7 mouse cellular contexts compared by ENCODE assay signal in genomic region chr3:131106451-131107291, GRCm38 (mm10). TPM values are rescaled to one million over a fixed set of nuclear protein-coding genes. Genes with fewer than 3 reads are reported as not detected.
A peak's percentile ranks its signal among the peaks of the same experiment; 100 is the strongest.
DNase-seq lines count a peak whose midpoint lies in the region; ATAC-seq and TF ChIP-seq lines count a peak whose summit lies in the region.

No protein-coding gene starts in this region.

- no peak for ATAC-seq in liver, embryonic 13.5 days (ENCODE audit: low read depth)
- ATAC-seq in stomach, postnatal 0 days (ENCODE audit: low FRiP score, low TSS enrichment), result peak; percentile 25; the same call in 1 of the 2 replicates

- H3K9me3 ChIP-seq in liver, embryonic 13.5 days (replicated peaks), result no peaks in the 10 kb centered on the region
- no peaks in the 10 kb centered on the region for H3K9me3 ChIP-seq in stomach, postnatal 0 days (ENCODE audit: control insufficient read depth, low read length)

- H3K4me1 ChIP-seq in liver, embryonic 13.5 days (replicated peaks), result peaks cover 18% of the 10 kb centered on the region
- H3K4me1 ChIP-seq in stomach, postnatal 0 days (replicated peaks; ENCODE audit: control insufficient read depth, insufficient read depth), result peaks cover 12% of the 10 kb centered on the region

- H3K27me3 ChIP-seq in liver, embryonic 13.5 days, result peaks cover 92% of the 10 kb centered on the region
- H3K27me3 ChIP-seq in stomach, postnatal 0 days (ENCODE audit: control insufficient read depth, insufficient read depth, low read length), result peaks cover 25% of the 10 kb centered on the region

- no peak for TF ChIP-seq EP300 in stomach, postnatal 0 days (optimal IDR thresholded peaks at IDR 0.05)

- no peak for TF ChIP-seq CTCF in brain, embryonic 14.5 days (IDR thresholded peaks at IDR 0.05; ENCODE audit: borderline replicate concordance, extremely low read depth, insufficient read depth, insufficient read length)
- TF ChIP-seq CTCF in stomach, postnatal 0 days (IDR thresholded peaks at IDR 0.05; ENCODE audit: low read depth), result no peak

- no peak overlapping the region for H3K9ac ChIP-seq in liver, embryonic 13.5 days
- H3K9ac ChIP-seq in stomach, postnatal 0 days (ENCODE audit: low read length), result no peak overlapping the region; the same call in 1 of the 2 replicates

- H3K27ac ChIP-seq in liver, embryonic 13.5 days, result no peak overlapping the region
- no peak overlapping the region for H3K27ac ChIP-seq in stomach, postnatal 0 days (replicated peaks)

- H3K4me3 ChIP-seq in liver, embryonic 13.5 days (replicated peaks), result peak overlapping the region; percentile 37; the same call in 1 of the 2 replicates
- H3K4me3 ChIP-seq in stomach, postnatal 0 days (ENCODE audit: low read depth, low read length), result peak overlapping the region; percentile 36

- H3K4me2 ChIP-seq in liver, embryonic 13.5 days, result peak overlapping the region; percentile 52
- peak overlapping the region; percentile 56 for H3K4me2 ChIP-seq in stomach, postnatal 0 days (replicated peaks; ENCODE audit: low read depth)

- H3K36me3 ChIP-seq in liver, embryonic 13.5 days, result no peaks in the 10 kb centered on the region
- H3K36me3 ChIP-seq in stomach, postnatal 0 days (ENCODE audit: control insufficient read depth, insufficient read depth, low read length), result no peaks in the 10 kb centered on the region

- WGBS in liver, embryonic 13.5 days (ENCODE audit: insufficient replicate concordance), result 1% methylated on average over 45 of the region's 45 CpGs
- WGBS in stomach, postnatal 0 days, result 3% methylated on average over 44 of the region's 45 CpGs

- intact Hi-C loops in left cerebral cortex, postnatal 36 days (cut with DNase I), result loop anchor here (5.0 kb wide), 1 partner anchor 1899 kb away; no protein-coding TSS in a partner anchor

- no peak for TF ChIP-seq POLR2A in brain, embryonic 14.5 days (IDR thresholded peaks at IDR 0.05; ENCODE audit: borderline replicate concordance, extremely low read depth, insufficient read depth, insufficient read length, poor library complexity, severe bottlenecking)

- DNase-seq in left cerebral cortex, postnatal 36 days (ENCODE audit: low spot score in 2 of 2), result peak; percentile 10 to 16
- no peak for DNase-seq in left cerebral cortex, adult 18-20 months (ENCODE audit: low spot score in 2 of 2)
- DNase-seq in brain, embryonic 14.5 days (ENCODE audit: low read depth), result peak; percentile 57
- DNase-seq in forelimb bud, embryonic 11.5 days (ENCODE audit: low read depth, low spot score), result peak; percentile 42
- no peak for DNase-seq in liver, embryonic 13.5 days
- no peak for DNase-seq in stomach, postnatal 0 days (ENCODE audit: low spot score)
- DNase-seq in layer of hippocampus, adult 8-10 months (ENCODE audit: low spot score in 2 of 2), result no peak

RNA-seq across cellular contexts. Expression of gene Lef1, which starts 3.6 kb away (rescaled TPM):
- 1 to 10 TPM; 5.6 to 8.1 TPM for total RNA-seq in left cerebral cortex, postnatal 36 days (2021)
- 1 to 10 TPM; 5.5 to 5.7 TPM for total RNA-seq in left cerebral cortex, adult 18-20 months (2021)
- 36.5 and 54.7 TPM in 2 replicates for polyA plus RNA-seq in brain, embryonic 14.5 days (2012; rRNA removed)
- polyA plus RNA-seq in liver, embryonic 13.5 days (2015; fragmentation: Nextera tagmentation; extraction: Ambion mirVana), result 0.12 and 0.21 TPM in 2 replicates
- polyA plus RNA-seq in stomach, postnatal 0 days (2015; fragmentation: Nextera tagmentation; extraction: Ambion mirVana), result 0.50 and 0.74 TPM in 2 replicates
- total RNA-seq in layer of hippocampus, adult 8-10 months (2022), result 10 to 100 TPM in 1 of 4 experiments, 1 to 10 TPM in 3; 6.0 to 10.8 (median 6.5) TPM

Comparison
In these comparisons a context has a peak if more than half of its experiments do, and no peak if none do; other contexts are left out.
1. DNase-seq: peak in left cerebral cortex, postnatal 36 days (2 of 2), brain, embryonic 14.5 days (single experiment) and forelimb bud, embryonic 11.5 days (single experiment); none in left cerebral cortex, adult 18-20 months (0 of 2), liver, embryonic 13.5 days (single experiment), stomach, postnatal 0 days (single experiment) and layer of hippocampus, adult 8-10 months (0 of 2).